Mouse (Mus musculus) lung, embryonic 14.5 days (tissue): ENCODE measurements around the gene Sirt6. TPM values are rescaled to one million over a fixed set of nuclear protein-coding genes. Genes with fewer than 3 reads are reported as not detected.
"Not testable (repeated sequence)": the region's sequence is repeated elsewhere in the genome, so short reads cannot be mapped to it uniquely, and the experiment has no call there.

Source experiments
- ATAC-seq: fragments of 200-750 bp; cut with Nextera tagmentation; 2 replicates; pipeline ENCODE4 v1.8.0; 2017; ENCODE audit warnings: mild to moderate bottlenecking, moderate TSS enrichment, moderate library complexity; ENCODE audit not compliant: insufficient read depth
- DNase-seq: peaks from one replicate; pipeline ENCODE4 v3.0.0-alpha.2; 2015
- H3K27ac ChIP-seq: fragments of 300-500 bp; sonication (generic); 2 replicates; pipeline ENCODE4 v1.5.1; 2014; ENCODE audit warnings: low read depth, mild to moderate bottlenecking, moderate library complexity
- H3K27me3 ChIP-seq: fragments of 300-500 bp; sonication (generic); 2 replicates; pipeline ENCODE4 v1.6.1; 2014; ENCODE audit warnings: low read length, control low read depth; ENCODE audit not compliant: insufficient read depth
- H3K36me3 ChIP-seq: fragments of 300-500 bp; sonication (generic); 2 replicates; pipeline ENCODE4 v1.6.1; 2014; ENCODE audit warnings: control low read depth; ENCODE audit not compliant: insufficient read depth
- H3K4me1 ChIP-seq: fragments of 300-500 bp; sonication (generic); 2 replicates; pipeline ENCODE4 v1.6.1; 2014; ENCODE audit warnings: antibody characterized with exemption, control low read depth; ENCODE audit not compliant: insufficient read depth
- H3K4me2 ChIP-seq: fragments of 300-500 bp; sonication (generic); 2 replicates; pipeline ENCODE4 v1.6.1; 2014; ENCODE audit warnings: mild to moderate bottlenecking
- H3K4me3 ChIP-seq: fragments of 300-500 bp; sonication (generic); 2 replicates; pipeline ENCODE4 v1.5.1; 2014; ENCODE audit warnings: low read depth, low read length
- H3K9ac ChIP-seq: fragments of 300-500 bp; sonication (generic); 2 replicates; pipeline ENCODE4 v1.6.1; 2014
- H3K9me3 ChIP-seq: fragments of 300-500 bp; sonication (generic); 2 replicates; pipeline ENCODE4 v1.6.1; 2016; ENCODE audit warnings: low read depth, low read length, control low read depth
- CTCF ChIP-seq: IDR thresholded peaks from 2 replicates; pipeline ENCODE4 v1.5.1; 2016; ENCODE audit warnings: antibody characterized with exemption, low read depth
- WGBS: fragments of 180-500 bp; shearing (Covaris S2); extraction: QIAGEN DNeasy Blood & Tissue Kit; methylation state at CpG from one replicate; pipeline ENCODE4 v1.1.7; 2014; 5-methylcytosine and 5-hydroxymethylcytosine counted together
- polyA plus RNA-seq: library from polyadenylated mRNA; unstranded; fragments of >200 nt; fragmentation: Nextera tagmentation; extraction: Ambion mirVana; gene quantifications from 2 replicates; pipeline ENCODE4 v1.2.1, GENCODE M21; 2014

The Sirt6 gene
- polyA plus RNA-seq, result 35.8 and 39.3 TPM in 2 replicates

GRCm38 (mm10) chr10:81626994-81627835, at the start of gene Sirt6:
TSS of gene Sirt6 (minus strand) at chr10:81627797.
- Histone ChIP-seq H3K9ac (peak within 1 kb of the TSS; percentile 74), H3K4me3 (peak within 1 kb of the TSS; percentile 61), H3K4me2 (peak within 1 kb of the TSS; percentile 67), H3K9me3 (no peaks in the 10 kb centered on the region), H3K27ac (peak within 1 kb of the TSS; percentile 92), H3K4me1 (peaks cover 11% of the 10 kb centered on the region), H3K36me3 (peaks cover 31% of the 10 kb centered on the region), H3K27me3 (no peaks in the 10 kb centered on the region)
- WGBS, result 4% methylated on average over 40 of the region's 40 CpGs
- ATAC-seq (peak; percentile 93), DNase-seq (peak; percentile 96)
- no peak for TF ChIP-seq CTCF

DNA sequence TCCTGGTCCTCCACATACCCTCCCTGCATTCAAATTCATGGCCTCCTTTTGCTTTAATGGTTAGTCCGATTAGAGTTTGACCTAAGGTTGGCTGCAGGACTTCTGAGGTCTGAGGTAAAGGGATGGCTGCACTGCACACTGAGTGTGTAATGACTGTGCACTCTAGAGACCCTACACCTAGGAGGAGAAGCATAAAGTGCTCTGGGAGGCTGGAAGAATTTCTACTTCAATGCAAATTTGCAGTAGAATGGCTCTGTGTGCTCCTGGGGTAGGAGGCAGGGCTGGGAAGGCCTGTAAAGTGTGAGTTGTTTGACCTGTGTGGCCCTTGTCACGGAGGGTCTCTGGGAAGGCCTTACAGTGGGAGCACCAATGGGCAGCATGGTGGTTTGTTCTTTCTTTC, 28.6 kb upstream of the Sirt6 start:
- H3K9ac ChIP-seq, result no peak overlapping the region
- no peaks in the 10 kb centered on the region for H3K27me3 ChIP-seq
- H3K4me2 ChIP-seq, result no peak overlapping the region
- H3K9me3 ChIP-seq, result peaks cover 10% of the 10 kb centered on the region; the same call in 1 of the 2 replicates
- H3K36me3 ChIP-seq, result peaks cover 10% of the 10 kb centered on the region; the same call in 1 of the 2 replicates
- no peak overlapping the region for H3K4me3 ChIP-seq
- no peak overlapping the region for H3K27ac ChIP-seq
- no peak for TF ChIP-seq CTCF
- ATAC-seq (no peak), DNase-seq (no peak)
- no peaks in the 10 kb centered on the region for H3K4me1 ChIP-seq
- 100% methylated on average over 2 of the region's 2 CpGs for WGBS

DNA sequence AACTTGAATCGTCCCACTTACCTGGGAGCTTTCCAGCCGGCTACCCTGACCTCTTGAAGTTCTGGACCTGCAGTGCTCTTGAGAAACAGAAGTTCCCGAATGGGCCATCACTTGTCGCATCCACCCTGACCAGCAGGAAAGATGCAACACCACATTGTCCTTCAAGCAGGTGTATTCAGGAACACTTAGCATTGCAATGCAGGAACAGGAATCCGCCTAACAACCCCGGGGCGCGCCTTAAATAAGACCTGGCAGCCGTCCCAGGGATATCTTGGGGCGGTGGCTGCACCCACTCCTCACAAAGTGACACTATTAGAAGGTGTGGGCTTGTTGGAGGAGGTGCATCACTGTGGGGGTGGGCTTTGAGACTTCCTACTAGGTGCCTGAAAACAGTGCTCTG, 27.6 kb upstream of the Sirt6 start:
- peaks cover 10% of the 10 kb centered on the region; the same call in 1 of the 2 replicates for H3K36me3 ChIP-seq
- H3K9ac ChIP-seq, result no peak overlapping the region
- no peak for DNase-seq
- H3K4me3 ChIP-seq, result no peak overlapping the region
- no peak for ATAC-seq
- no peaks in the 10 kb centered on the region for H3K27me3 ChIP-seq
- no peak overlapping the region for H3K27ac ChIP-seq
- TF ChIP-seq CTCF, result no peak
- H3K9me3 ChIP-seq, result peaks cover 10% of the 10 kb centered on the region; the same call in 1 of the 2 replicates
- 89% methylated on average over 10 of the region's 10 CpGs for WGBS
- no peaks in the 10 kb centered on the region for H3K4me1 ChIP-seq
- H3K4me2 ChIP-seq, result no peak overlapping the region

DNA sequence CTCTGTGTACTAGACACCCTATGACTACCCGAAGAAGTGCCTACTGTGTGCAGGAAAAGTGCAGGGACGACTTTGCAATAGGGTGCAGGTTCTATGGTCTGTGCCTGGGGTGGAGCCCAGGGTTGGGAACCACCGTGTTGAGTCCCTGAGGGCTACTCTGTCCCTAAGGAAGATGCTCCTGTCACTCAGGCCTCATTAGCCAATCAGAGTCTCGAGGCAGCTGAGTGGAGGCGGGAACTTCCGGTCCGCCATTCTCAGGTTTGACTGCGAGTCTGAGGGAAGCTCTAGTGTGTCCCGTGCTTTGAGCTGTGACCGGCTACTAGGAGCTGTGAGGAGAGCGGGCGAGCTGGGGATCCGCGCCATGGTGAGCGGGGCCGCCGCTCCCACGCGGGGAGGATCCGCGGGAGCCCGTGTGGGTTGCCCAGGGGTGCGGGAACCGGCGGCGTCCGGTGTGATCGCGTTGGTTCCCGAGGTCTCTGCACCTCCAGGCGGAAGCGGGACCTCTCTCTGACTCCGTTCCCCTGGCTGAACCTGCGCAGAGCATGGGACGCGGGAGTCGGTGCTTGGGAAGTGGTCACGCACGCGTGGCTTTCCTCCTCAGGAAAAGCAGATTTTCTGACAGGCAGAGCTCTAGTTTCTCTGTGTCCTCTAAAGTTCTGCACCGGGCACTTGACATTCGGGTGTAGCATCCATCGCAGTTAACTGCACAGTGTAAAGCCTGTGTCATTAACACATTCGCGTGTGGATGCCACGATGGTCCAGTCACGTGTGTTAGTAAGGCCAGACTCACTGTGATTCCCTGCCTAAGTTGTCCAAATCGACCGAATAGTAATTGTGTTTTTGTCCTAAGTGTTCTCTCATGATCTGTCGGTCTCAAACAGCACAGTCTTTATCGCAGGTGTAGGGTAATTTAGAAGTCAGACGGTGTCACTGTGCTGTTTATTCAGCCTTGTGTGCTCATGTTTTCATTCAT, 21.5 kb upstream of the Sirt6 start, which contains the start of gene Gm10778:
Gene Gm10778 (plus strand): TSS at position 257 of the 973 bp plus-strand sequence.
- H3K4me3 ChIP-seq, result peak within 1 kb of the TSS; percentile 53

DNA sequence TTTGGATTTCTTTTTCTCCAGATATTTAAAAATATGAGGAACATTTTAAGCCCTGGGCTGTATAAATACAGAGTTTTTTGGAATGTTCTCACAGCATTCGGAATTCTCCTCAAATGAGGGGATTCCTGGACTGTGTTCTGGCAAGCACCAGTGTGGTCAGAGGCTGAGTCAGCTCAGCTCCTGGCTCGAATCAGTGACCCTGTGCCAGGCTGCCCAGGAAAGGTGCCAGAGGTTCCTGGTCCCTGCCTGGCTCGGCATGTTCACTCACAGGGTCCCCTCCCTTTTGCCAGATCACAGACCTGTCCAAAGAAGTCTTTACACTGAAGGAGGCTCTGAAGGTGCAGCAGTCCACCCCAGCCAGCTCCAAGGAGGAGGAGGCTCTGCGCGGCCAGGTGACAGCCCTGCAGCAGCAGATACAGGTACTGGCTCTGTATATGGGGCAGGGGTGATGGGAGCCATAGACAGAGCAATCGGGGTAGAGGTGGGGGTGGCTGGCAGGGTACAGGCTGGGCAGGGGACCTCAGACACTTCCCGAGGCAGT, 18.5 kb upstream of the Sirt6 start:
- 74% methylated on average over 7 of the region's 7 CpGs for WGBS
- no peak for TF ChIP-seq CTCF
- H3K9ac ChIP-seq, result no peak overlapping the region
- H3K27me3 ChIP-seq, result no peaks in the 10 kb centered on the region
- no peaks in the 10 kb centered on the region for H3K9me3 ChIP-seq
- DNase-seq (no peak), ATAC-seq (no peak)
- no peak overlapping the region for H3K4me3 ChIP-seq
- H3K36me3 ChIP-seq, result no peaks in the 10 kb centered on the region
- H3K4me1 ChIP-seq, result 0 out of 2 replicates have a peak, but pooled peaks cover 5% of the 10 kb centered on the region
- no peak overlapping the region for H3K4me2 ChIP-seq
- H3K27ac ChIP-seq, result no peak overlapping the region

More for the DNA sequence above, 21.5 kb upstream of the Sirt6 start, which contains the start of gene Gm10778:
- H3K27ac ChIP-seq, H3K36me3 ChIP-seq, H3K27me3 ChIP-seq, H3K9me3 ChIP-seq, H3K4me1 ChIP-seq: not testable (repeated sequence)
- ATAC-seq (peak; percentile 97), DNase-seq (peak; percentile 97)
- WGBS, result 2% methylated on average over 34 of the region's 52 CpGs
- Histone ChIP-seq H3K9ac (peak within 1 kb of the TSS; percentile 66), H3K4me2 (peak within 1 kb of the TSS; percentile 59)

DNA sequence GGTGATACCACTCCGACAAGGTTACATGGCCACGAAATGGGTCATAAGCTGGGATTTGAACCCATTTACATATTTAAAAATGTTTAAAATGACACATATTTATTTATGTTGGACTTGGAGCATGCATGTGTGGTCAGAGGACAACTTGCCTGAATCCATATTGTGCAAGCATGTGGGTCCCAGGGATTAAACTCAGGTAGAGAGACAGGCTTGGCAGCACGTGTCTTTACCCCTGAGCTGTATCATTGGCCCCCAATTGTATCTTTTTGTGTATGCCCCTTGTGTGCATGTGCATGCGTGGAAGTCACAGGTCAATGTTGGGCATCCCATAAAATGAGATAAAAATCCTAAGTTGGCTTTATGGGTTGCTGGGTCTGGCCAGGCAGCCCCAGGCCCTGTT, 17.8 kb upstream of the Sirt6 start:
- 90% methylated on average over 4 of the region's 4 CpGs for WGBS
- TF ChIP-seq CTCF, result no peak
- Histone ChIP-seq H3K4me1 (0 out of 2 replicates have a peak, but pooled peaks cover 5% of the 10 kb centered on the region), H3K9ac (no peak overlapping the region), H3K9me3 (no peaks in the 10 kb centered on the region), H3K36me3 (no peaks in the 10 kb centered on the region), H3K27me3 (no peaks in the 10 kb centered on the region), H3K4me3 (no peak overlapping the region), H3K4me2 (no peak overlapping the region), H3K27ac (no peak overlapping the region)
- no peak for DNase-seq
- no peak for ATAC-seq
